Mouse (Mus musculus) ES-E14 (cell line): ENCODE measurements around the gene Rad51b.

ENCODE experiments used
- CHD2 ChIP-seq: IDR thresholded peaks from 2 replicates; pipeline ENCODE4 v1.6.1; 2014; ENCODE audit warnings: mild to moderate bottlenecking, low read depth, low read length, inconsistent platforms
- HCFC1 ChIP-seq: IDR thresholded peaks from 2 replicates; pipeline ENCODE4 v1.6.1; 2012; ENCODE audit warnings: low read length, inconsistent platforms, borderline replicate concordance; ENCODE audit not compliant: insufficient read depth
- MAFK ChIP-seq: IDR thresholded peaks from 2 replicates; pipeline ENCODE4 v1.6.1; 2014; ENCODE audit warnings: mild to moderate bottlenecking, low read depth, low read length, inconsistent platforms; ENCODE audit not compliant: insufficient read depth
- ZC3H11A ChIP-seq: IDR thresholded peaks from 2 replicates; pipeline ENCODE4 v1.6.1; 2012; ENCODE audit warnings: low read depth, mild to moderate bottlenecking, inconsistent platforms, low read length, borderline replicate concordance
- ZNF384 ChIP-seq: IDR thresholded peaks from 2 replicates; pipeline ENCODE4 v1.6.1; 2012; ENCODE audit warnings: low read depth, low read length, inconsistent platforms

- no peak for TF ChIP-seq CHD2
- TF ChIP-seq ZC3H11A, result no peak
- no peak for TF ChIP-seq MAFK
- TF ChIP-seq ZNF384, result peak; percentile 67; the same call in 1 of the 2 replicates
- no peak for TF ChIP-seq HCFC1
Measured at GRCm38 (mm10) chr12:79807938-79808401, 510.9 kb downstream of the Rad51b start.
